Mouse (Mus musculus) intestine, embryonic 16.5 days (tissue): ENCODE results near the gene Ubtd1. TPM values are rescaled to one million over a fixed set of nuclear protein-coding genes. Genes with fewer than 3 reads are reported as not detected.

Source experiments
- ATAC-seq: fragments of 200-750 bp; cut with Nextera tagmentation; 2 replicates; pipeline ENCODE4 v1.8.0; 2017; ENCODE audit warnings: moderate TSS enrichment, moderate library complexity
- H3K27ac ChIP-seq: fragments of 300-500 bp; sonication (generic); 2 replicates; pipeline ENCODE4 v1.5.1; 2014; ENCODE audit warnings: mild to moderate bottlenecking, low read length
- H3K27me3 ChIP-seq: fragments of 300-500 bp; sonication (generic); replicated peaks from 2 replicates; pipeline ENCODE4 v1.6.1; 2014; ENCODE audit warnings: low read length, control low read depth, mixed read lengths; ENCODE audit not compliant: control insufficient read depth, insufficient read depth
- H3K36me3 ChIP-seq: fragments of 300-500 bp; sonication (generic); 2 replicates; pipeline ENCODE4 v1.6.1; 2014; ENCODE audit warnings: low read length, control low read depth; ENCODE audit not compliant: control insufficient read depth, insufficient read depth
- H3K4me1 ChIP-seq: fragments of 300-500 bp; sonication (generic); 2 replicates; pipeline ENCODE4 v1.6.1; 2014; ENCODE audit warnings: low read length, control low read depth, mixed read lengths; ENCODE audit not compliant: control insufficient read depth, insufficient read depth
- H3K4me2 ChIP-seq: fragments of 300-500 bp; sonication (generic); 2 replicates; pipeline ENCODE4 v1.6.1; 2014; ENCODE audit warnings: low read depth, low read length, control low read depth
- H3K4me3 ChIP-seq: fragments of 300-500 bp; sonication (generic); 2 replicates; pipeline ENCODE4 v1.5.1; 2014; ENCODE audit warnings: mild to moderate bottlenecking, low read length
- H3K9ac ChIP-seq: fragments of 300-500 bp; sonication (generic); 2 replicates; pipeline ENCODE4 v1.6.1; 2014; ENCODE audit warnings: low read depth, low read length
- H3K9me3 ChIP-seq: fragments of 300-500 bp; sonication (generic); 2 replicates; pipeline ENCODE4 v1.6.1; 2016; ENCODE audit warnings: low read length, control low read depth; ENCODE audit not compliant: control insufficient read depth
- WGBS: fragments of 180-500 bp; shearing (Covaris S2); extraction: QIAGEN DNeasy Blood & Tissue Kit; methylation state at CpG from one replicate; pipeline ENCODE4 v1.1.7; 2014; 5-methylcytosine and 5-hydroxymethylcytosine counted together
- polyA plus RNA-seq: library from polyadenylated mRNA; unstranded; fragments of >200 nt; fragmentation: Nextera tagmentation; extraction: Ambion mirVana; gene quantifications from 2 replicates; pipeline ENCODE4 v1.2.1, GENCODE M21; 2015

The Ubtd1 gene
- polyA plus RNA-seq, 1 experiment from 2014 or later, result 11.2 TPM

GRCm38 (mm10) chr19:42031112-42031511 is 49.5 kb downstream of the Ubtd1 start:
- no peak for ATAC-seq
- WGBS, result 80% methylated on average over 5 of the region's 5 CpGs
- H3K4me2 ChIP-seq, result no peak overlapping the region
- no peak overlapping the region for H3K27ac ChIP-seq
- peaks cover 6% of the 10 kb centered on the region; the same call in 1 of the 2 replicates for H3K4me1 ChIP-seq
- no peaks in the 10 kb centered on the region for H3K36me3 ChIP-seq
- H3K4me3 ChIP-seq, result no peak overlapping the region
- no peak overlapping the region for H3K9ac ChIP-seq
- H3K9me3 ChIP-seq, result no peaks in the 10 kb centered on the region
- H3K27me3 ChIP-seq, result no peaks in the 10 kb centered on the region

GRCm38 (mm10) chr19:42033611-42034010 is 52.0 kb downstream of the Ubtd1 start:
- Histone ChIP-seq H3K4me1 (peaks cover 6% of the 10 kb centered on the region; the same call in 1 of the 2 replicates), H3K36me3 (no peaks in the 10 kb centered on the region), H3K4me2 (no peak overlapping the region), H3K27ac (no peak overlapping the region), H3K9ac (no peak overlapping the region), H3K9me3 (no peaks in the 10 kb centered on the region), H3K4me3 (no peak overlapping the region), H3K27me3 (no peaks in the 10 kb centered on the region)
- ATAC-seq, result no peak
- 85% methylated on average over 14 of the region's 14 CpGs for WGBS

DNA sequence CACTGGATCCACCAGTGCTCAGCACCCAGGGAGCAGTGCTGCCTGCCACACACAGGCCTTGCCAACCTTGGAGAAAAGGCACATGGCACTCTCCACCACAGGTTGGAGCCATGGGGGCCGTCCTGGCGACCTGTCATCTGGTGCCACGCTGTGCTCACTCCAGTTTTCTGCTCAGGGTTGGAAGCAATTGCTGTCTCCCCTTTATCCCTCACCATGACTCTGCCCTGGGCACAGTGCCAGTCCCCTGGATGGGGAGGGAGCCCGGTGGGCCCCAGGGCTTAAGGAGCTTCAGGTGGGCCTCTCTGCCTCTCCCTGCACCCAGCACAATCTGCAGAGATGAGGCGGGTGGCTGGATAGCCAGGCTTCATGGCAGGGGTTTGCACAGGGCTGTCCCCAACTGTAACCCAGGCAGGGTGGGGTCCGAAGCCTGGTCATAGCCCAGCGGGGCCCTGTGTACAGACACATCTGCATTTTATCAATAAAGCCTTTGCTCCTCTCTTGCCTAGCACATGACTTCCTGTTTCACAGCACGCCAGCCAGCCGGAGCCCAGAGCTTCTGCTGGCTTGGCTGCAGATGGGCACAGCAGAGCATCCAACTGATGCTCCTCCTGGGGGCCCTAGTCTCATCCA is 52.7 kb downstream of the Ubtd1 start:
- no peak for ATAC-seq
- 69% methylated on average over 9 of the region's 9 CpGs for WGBS
- no peak overlapping the region for H3K27ac ChIP-seq

GRCm38 (mm10) chr19:42034881-42035455 is 53.4 kb downstream of the Ubtd1 start:
- Histone ChIP-seq H3K4me1 (peaks cover 6% of the 10 kb centered on the region; the same call in 1 of the 2 replicates), H3K9me3 (no peaks in the 10 kb centered on the region), H3K27ac (no peak overlapping the region), H3K36me3 (no peaks in the 10 kb centered on the region), H3K4me3 (no peak overlapping the region), H3K9ac (no peak overlapping the region), H3K4me2 (no peak overlapping the region), H3K27me3 (no peaks in the 10 kb centered on the region)
- 51% methylated on average over 11 of the region's 11 CpGs for WGBS
- ATAC-seq, result peak; percentile 19

More for the DNA sequence above, 52.7 kb downstream of the Ubtd1 start:
- H3K4me1 ChIP-seq, result peaks cover 6% of the 10 kb centered on the region; the same call in 1 of the 2 replicates
- H3K9me3 ChIP-seq, result no peaks in the 10 kb centered on the region
- H3K4me3 ChIP-seq, result no peak overlapping the region
- peak overlapping the region; percentile 16; the same call in 1 of the 2 replicates for H3K9ac ChIP-seq
- H3K27me3 ChIP-seq, result no peaks in the 10 kb centered on the region
- H3K4me2 ChIP-seq, result no peak overlapping the region
- H3K36me3 ChIP-seq, result no peaks in the 10 kb centered on the region

DNA sequence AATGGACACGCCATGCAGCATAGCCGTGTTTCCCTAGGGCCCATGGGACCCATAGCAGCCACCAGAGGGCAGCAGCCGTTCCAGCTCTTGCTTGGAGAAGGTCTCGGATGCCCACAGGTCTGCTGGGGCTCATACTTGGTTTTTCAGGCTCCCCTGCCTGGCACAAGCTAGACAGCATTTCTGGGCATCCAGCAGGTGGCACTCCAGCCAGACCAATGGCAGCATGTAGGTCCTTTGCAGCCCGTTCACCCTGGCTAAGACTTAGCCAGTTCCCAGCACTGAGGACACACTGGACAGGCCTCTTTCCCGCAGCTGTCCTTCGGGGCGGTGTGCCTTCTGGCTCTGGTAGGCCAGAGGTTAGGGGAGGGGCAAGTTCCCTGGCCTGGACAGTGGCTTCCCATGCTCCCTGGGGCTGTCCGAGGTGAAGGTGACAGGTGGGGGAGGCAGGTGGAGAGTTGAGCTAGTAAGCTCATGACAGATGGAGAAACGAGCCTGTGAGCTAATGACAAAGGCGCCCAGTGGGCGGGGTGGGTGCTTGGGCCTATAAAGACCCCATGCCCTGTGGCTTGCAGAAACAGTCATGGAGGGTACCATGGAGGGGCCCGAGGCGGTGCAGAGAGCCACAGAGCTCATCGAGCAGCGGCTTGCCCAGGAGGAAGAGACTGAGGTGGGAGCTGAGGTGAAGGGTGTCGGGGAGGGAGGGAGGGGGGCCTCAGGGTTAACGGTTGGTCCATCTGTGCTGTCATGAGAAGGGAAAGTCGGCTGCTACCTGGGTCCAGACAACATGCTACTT is 54.1 kb downstream of the Ubtd1 start, which contains the start of gene Ankrd2:
TSS of gene Ankrd2 (plus strand) at position 545 of the 793 bp plus-strand sequence.
- Histone ChIP-seq H3K4me2 (no peak within 1 kb of the TSS), H3K9me3 (no peaks in the 10 kb centered on the region), H3K27ac (no peak within 1 kb of the TSS), H3K4me1 (peaks cover 6% of the 10 kb centered on the region; the same call in 1 of the 2 replicates), H3K36me3 (no peaks in the 10 kb centered on the region), H3K4me3 (no peak within 1 kb of the TSS), H3K27me3 (no peaks in the 10 kb centered on the region), H3K9ac (no peak within 1 kb of the TSS)
- ATAC-seq, result peak; percentile 79
- 65% methylated on average over 19 of the region's 19 CpGs for whole genome bisulfite sequencing

DNA sequence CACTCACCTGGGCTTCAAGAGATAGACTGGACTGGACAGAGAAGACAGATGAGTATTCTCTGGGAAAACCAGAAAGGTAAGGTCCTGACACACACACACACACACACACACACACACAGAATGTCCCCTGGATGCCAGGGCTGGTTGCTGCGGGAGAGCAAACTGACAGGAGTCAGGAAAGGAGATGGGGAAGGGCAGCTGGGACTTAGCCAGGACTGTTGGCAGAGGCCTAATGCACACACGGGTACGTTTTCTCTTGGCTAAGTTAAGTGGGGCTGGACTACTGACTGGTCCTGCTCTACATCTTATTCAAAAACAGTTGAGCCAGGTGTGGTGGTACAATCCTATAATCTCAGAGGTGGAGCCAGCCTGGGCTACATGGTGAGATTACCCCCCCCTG is 54.8 kb downstream of the Ubtd1 start:
- Histone ChIP-seq H3K27me3 (no peaks in the 10 kb centered on the region), H3K4me3 (no peak overlapping the region), H3K27ac (no peak overlapping the region), H3K36me3 (no peaks in the 10 kb centered on the region), H3K4me2 (no peak overlapping the region), H3K9me3 (no peaks in the 10 kb centered on the region), H3K4me1 (peaks cover 6% of the 10 kb centered on the region; the same call in 1 of the 2 replicates), H3K9ac (no peak overlapping the region)
- whole genome bisulfite sequencing, result 78% methylated on average over 3 of the region's 3 CpGs
- ATAC-seq, result no peak

DNA sequence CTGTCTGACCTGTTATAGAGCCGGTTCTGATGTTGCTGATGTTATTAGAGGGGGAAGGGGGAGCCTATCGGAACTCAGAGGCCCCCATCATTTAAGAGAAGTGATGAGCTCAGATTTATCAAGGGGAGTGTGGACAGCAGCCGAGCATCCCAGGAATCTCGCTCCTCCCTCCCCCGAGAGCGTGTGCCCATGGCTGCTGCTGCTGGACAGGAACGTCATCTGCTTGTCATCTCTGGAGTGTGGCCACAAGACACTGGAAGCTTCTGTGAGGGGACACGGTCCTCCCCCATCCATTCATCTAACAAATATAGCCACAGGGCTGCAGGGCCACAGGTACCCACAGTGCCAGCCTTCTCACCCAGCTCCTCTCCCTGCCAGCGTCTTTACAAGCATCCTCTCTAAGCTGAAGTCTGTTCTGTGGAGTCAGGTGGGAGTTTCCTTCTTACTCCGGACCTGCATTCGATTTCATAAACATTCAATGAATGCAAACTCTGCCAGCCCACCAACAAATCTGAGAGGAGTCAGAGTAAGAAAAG is 55.7 kb downstream of the Ubtd1 start:
- no peak overlapping the region for H3K4me3 ChIP-seq
- H3K4me1 ChIP-seq, result peaks cover 6% of the 10 kb centered on the region; the same call in 1 of the 2 replicates
- no peaks in the 10 kb centered on the region for H3K27me3 ChIP-seq
- no peaks in the 10 kb centered on the region for H3K9me3 ChIP-seq
- no peak for ATAC-seq
- H3K27ac ChIP-seq, result no peak overlapping the region
- H3K36me3 ChIP-seq, result no peaks in the 10 kb centered on the region
- no peak overlapping the region for H3K9ac ChIP-seq
- WGBS, result 65% methylated on average over 11 of the region's 11 CpGs
- no peak overlapping the region for H3K4me2 ChIP-seq

DNA sequence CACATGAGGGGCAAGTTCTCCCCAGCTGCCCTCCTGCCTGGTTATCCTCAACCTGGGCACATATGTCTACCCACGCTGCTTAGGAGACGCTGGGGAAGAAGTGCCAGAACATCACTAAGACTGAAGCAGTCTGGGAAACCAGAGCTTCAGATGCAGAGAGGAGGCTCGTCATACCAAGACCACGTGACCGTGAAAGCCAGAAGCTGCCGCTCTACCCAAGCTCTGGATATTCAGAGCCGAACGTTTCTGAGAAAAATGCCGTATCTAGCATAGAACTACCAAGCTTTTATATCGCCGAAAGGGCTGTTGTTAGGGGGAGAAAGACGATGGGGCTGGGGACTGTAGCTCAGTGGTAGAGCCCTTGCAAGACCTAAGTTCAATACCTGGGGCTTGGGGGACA is 56.7 kb downstream of the Ubtd1 start:
- H3K4me3 ChIP-seq, result no peak overlapping the region
- WGBS, result 89% methylated on average over 12 of the region's 12 CpGs
- no peak for ATAC-seq
- no peak overlapping the region for H3K9ac ChIP-seq
- no peaks in the 10 kb centered on the region for H3K36me3 ChIP-seq
- H3K27ac ChIP-seq, result no peak overlapping the region
- no peak overlapping the region for H3K4me2 ChIP-seq
- H3K9me3 ChIP-seq, result no peaks in the 10 kb centered on the region
- H3K27me3 ChIP-seq, result no peaks in the 10 kb centered on the region
- H3K4me1 ChIP-seq, result peaks cover 6% of the 10 kb centered on the region; the same call in 1 of the 2 replicates

DNA sequence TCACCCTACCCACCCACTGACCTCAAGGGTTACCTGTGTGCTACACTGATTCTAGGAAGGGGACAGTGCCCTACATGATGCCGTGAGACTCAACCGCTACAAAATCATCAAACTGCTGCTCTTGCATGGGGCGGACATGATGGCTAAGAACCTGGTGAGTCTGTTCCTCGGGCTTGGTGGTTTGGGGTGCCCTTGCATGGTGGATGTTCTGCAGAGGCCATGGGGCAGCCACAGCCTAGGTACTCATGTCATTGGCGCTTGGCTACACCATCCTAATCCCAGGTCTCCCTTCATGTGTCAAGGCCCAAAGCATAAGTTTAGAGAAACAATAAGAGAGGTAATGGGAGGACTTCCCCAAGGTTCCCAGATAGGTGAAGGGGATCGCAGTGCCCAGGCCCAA is 62.4 kb downstream of the Ubtd1 start:
- H3K27me3 ChIP-seq, result no peaks in the 10 kb centered on the region
- H3K4me3 ChIP-seq, result no peak overlapping the region
- peaks cover 4% of the 10 kb centered on the region for H3K4me1 ChIP-seq
- no peak overlapping the region for H3K9ac ChIP-seq
- ATAC-seq, result no peak
- H3K4me2 ChIP-seq, result no peak overlapping the region
- no peak overlapping the region for H3K27ac ChIP-seq
- no peaks in the 10 kb centered on the region for H3K9me3 ChIP-seq
- H3K36me3 ChIP-seq, result no peaks in the 10 kb centered on the region
- WGBS, result 97% methylated on average over 6 of the region's 6 CpGs
